Mouse (Mus musculus): ENCODE measurements around the gene Slc32a1. TPM values are rescaled to one million over a fixed set of nuclear protein-coding genes. Genes with fewer than 3 reads are reported as not detected.

Gene Slc32a1
- polyA plus RNA-seq, 1 experiment from 2014 or later = 0.07 TPM

GRCm38 (mm10) chr2:158659346-158659745 is 48.8 kb downstream of the Slc32a1 start:
- no peak overlapping the region for H3K9ac ChIP-seq (ENCODE audit: low read depth, low read length)
- no peaks in the 10 kb centered on the region for H3K36me3 ChIP-seq (ENCODE audit: control insufficient read depth, insufficient read depth, low read length)
- H3K27ac ChIP-seq (replicated peaks; ENCODE audit: low read depth, low read length) = peak overlapping the region; percentile 40; the same call in 1 of the 2 replicates
- H3K9me3 ChIP-seq (ENCODE audit: control insufficient read depth, low read length) = no peaks in the 10 kb centered on the region
- no peak overlapping the region for H3K4me3 ChIP-seq (ENCODE audit: low read depth, low read length)
- no peaks in the 10 kb centered on the region for H3K27me3 ChIP-seq (replicated peaks; ENCODE audit: control insufficient read depth, insufficient read depth, low read length)
- WGBS = 69% methylated on average over 3 of the region's 3 CpGs
- no peak for DNase-seq (ENCODE audit: low spot score)
- no peaks in the 10 kb centered on the region; the same call in 1 of the 2 replicates for H3K4me1 ChIP-seq (ENCODE audit: control insufficient read depth, insufficient read depth, low read length)
- ATAC-seq (ENCODE audit: low read depth) = no peak
- H3K4me2 ChIP-seq (ENCODE audit: low read depth, low read length) = no peak overlapping the region

DNA sequence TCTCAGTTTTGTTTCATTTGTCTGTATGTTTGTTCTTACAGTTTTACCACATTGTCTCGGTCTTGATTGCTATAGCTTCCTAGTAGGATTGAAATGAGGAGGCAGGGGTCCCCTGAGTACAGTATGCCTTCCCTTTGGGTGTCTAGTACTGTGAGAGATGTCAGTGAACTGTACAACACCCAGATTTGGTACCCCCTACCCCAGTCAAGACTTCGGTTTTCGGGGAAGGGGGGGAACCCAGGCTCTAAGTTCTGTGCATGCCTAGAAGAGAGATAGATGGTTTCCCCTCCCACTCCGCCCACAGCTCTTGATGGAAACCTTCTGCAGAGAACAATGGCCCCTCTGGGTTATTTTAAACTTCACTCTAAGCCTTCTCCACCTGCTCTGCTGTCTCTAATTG is 54.5 kb downstream of the Slc32a1 start, which contains the start of gene Ppp1r16b:
Gene Ppp1r16b, plus strand, starts transcription at position 301 of the 400 bp plus-strand sequence.
- H3K4me2 ChIP-seq (ENCODE audit: low read depth, low read length) = no peak within 1 kb of the TSS
- H3K9me3 ChIP-seq (ENCODE audit: control insufficient read depth, low read length) = no peaks in the 10 kb centered on the region
- no peak within 1 kb of the TSS for H3K4me3 ChIP-seq (ENCODE audit: low read depth, low read length)
- ATAC-seq (ENCODE audit: low read depth) (no peak), DNase-seq (ENCODE audit: low spot score) (no peak)
- H3K9ac ChIP-seq (ENCODE audit: low read depth, low read length) = no peak within 1 kb of the TSS
- WGBS = 72% methylated on average over 4 of the region's 4 CpGs
- H3K4me1 ChIP-seq (ENCODE audit: control insufficient read depth, insufficient read depth, low read length) = peaks cover 16% of the 10 kb centered on the region
- no peak within 1 kb of the TSS for H3K27ac ChIP-seq (replicated peaks; ENCODE audit: low read depth, low read length)
- peaks cover 45% of the 10 kb centered on the region for H3K27me3 ChIP-seq (replicated peaks; ENCODE audit: control insufficient read depth, insufficient read depth, low read length)
- no peaks in the 10 kb centered on the region for H3K36me3 ChIP-seq (ENCODE audit: control insufficient read depth, insufficient read depth, low read length)

MicroRNAs encoded within 50 kb of the gene (microRNA counts, 519-probe panel; counts per million panel counts)
- microRNA mmu-miR-3474 = 1,882 counts per million, percentile 14 among the panel's probes with 10 or more counts

Small RNA genes within 50 kb of the gene (microRNA-seq; reads per million reads assigned to microRNA genes)
- 2.2 reads per million, percentile 8 among the genes with 10 or more reads in this experiment for gene Mir3474 (ENCODE audit: borderline number of aligned reads)

Other genes starting within 250 kb of the Slc32a1 start
- 7.8 and 10.2 TPM in 2 replicates for gene Snhg11, start 235.1 kb upstream of the Slc32a1 start, polyA plus RNA-seq (2014; fragmentation: Nextera tagmentation; extraction: Ambion mirVana)
- gene Ralgapb, start 200.9 kb upstream of the Slc32a1 start, polyA plus RNA-seq (2014; fragmentation: Nextera tagmentation; extraction: Ambion mirVana) = 18.0 and 18.8 TPM in 2 replicates
- gene Adig, start 108.2 kb upstream of the Slc32a1 start, polyA plus RNA-seq (2014; fragmentation: Nextera tagmentation; extraction: Ambion mirVana) = 0.55 and 1.3 TPM in 2 replicates
- 1.6 and 2.6 TPM in 2 replicates for gene Arhgap40, start 98.0 kb upstream of the Slc32a1 start, polyA plus RNA-seq (2014; fragmentation: Nextera tagmentation; extraction: Ambion mirVana)
- gene Actr5, start 14.1 kb downstream of the Slc32a1 start, polyA plus RNA-seq (2014; fragmentation: Nextera tagmentation; extraction: Ambion mirVana) = 10.6 and 13.0 TPM in 2 replicates
- 4.3 and 4.7 TPM in 2 replicates for gene Ppp1r16b, start 54.6 kb downstream of the Slc32a1 start, polyA plus RNA-seq (2014; fragmentation: Nextera tagmentation; extraction: Ambion mirVana)
- gene Fam83d, start 157.3 kb downstream of the Slc32a1 start, polyA plus RNA-seq (2014; fragmentation: Nextera tagmentation; extraction: Ambion mirVana) = 30.7 and 37.9 TPM in 2 replicates
- 10.4 and 13.1 TPM in 2 replicates for gene Dhx35, start 184.0 kb downstream of the Slc32a1 start, polyA plus RNA-seq (2014; fragmentation: Nextera tagmentation; extraction: Ambion mirVana)